Mouse (Mus musculus) adrenal gland, postnatal 10 days (tissue): ENCODE measurements around the gene Otogl. TPM values are rescaled to one million over a fixed set of nuclear protein-coding genes. Genes with fewer than 3 reads are reported as not detected.

Source experiments
- DNase-seq: peaks from one replicate; pipeline ENCODE4 v3.0.0; 2021; ENCODE audit warnings: mixed read lengths
- total RNA-seq, 2 experiments: library from RNA; stranded (reverse); gene quantifications; 2 replicates each; pipeline ENCODE4 v1.2.3; 2021

Otogl gene
- total RNA-seq, 2 experiments from 2014 or later = 0.09 to 0.15 TPM

DNA sequence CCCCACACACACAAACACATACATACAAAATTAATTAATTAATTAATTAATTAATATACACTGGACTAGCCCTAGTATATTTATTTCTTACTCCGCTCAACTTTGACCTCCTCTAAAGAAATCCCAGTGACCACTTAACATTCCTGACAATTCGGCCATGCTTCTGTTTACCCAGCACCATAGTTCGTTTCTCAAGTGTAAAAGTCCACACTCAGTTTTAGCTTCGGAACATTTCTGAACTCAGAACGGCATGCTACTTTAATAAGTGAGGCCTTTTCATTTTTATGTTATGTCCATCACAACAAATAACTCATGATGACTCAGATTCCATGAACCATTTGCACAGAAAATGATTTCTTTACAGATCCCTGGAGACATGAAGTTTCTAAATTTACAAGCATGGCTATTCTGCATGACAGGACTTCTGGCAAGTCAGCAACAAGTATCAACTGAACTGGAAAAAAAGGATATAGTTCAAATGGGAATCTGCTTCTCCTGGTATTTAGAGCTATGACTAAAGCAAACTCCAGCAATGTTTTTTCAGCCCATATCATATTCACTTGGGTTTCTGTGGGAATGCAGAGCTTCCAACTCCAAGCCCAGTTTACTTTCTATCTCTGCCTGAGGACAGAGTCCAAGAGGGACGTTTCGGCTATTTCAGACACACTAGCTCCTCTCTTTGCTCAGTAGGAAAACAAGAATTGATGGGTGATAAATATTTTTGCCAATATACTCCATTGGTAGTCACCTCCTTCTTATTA lies 6.5 kb downstream of the Otogl start:
- DNase-seq = no peak

DNA sequence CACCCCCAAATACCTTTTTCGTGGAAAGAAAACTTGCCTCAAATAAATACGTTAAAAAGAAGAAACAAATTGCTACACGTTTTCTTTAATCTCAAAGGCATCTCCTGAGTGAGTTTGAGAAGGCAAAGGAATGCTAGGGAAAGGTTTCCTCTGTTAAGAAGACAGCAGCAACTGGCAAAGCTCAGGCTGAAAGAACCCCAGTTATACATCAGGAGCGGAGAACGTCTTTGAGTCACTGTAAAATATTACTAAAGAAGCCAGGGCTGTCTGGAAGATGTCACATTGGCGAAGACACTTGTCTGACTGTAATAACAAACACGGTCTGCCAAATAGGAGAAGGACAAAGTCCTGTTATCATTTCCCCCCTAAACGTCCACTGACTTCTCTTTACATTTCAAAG lies 10.0 kb downstream of the Otogl start:
- no peak for DNase-seq

DNA sequence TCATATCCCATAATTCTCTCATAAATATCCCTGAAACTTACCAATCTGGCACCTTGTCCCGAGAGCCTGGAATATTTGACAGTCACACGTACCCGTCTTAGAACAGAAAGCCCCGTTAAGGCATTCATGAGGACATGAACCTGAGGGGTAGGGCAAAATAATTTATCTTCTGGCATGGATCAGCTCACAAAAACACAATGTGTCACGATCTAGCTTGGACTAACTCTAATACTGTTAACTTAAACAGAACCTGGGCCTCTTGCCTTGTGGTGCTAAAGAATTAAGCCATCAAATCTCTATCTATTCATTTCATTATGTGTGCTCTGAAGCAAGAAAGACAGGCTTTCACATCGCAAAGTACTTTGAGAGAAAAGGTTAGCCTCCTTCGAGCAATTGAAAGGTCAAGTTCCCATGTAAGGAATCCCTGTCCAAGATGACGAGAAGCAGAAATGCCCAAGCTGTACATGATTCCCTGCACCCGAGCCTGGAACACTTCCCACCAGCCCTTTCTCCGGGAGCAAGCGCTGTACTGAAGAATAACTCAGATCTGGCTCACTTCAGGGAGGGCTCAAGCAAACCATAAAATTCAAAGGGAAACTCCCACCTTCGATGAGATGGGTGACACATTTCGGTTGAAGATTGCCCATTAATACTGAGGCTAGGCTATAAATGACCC lies 10.6 kb downstream of the Otogl start:
- DNase-seq = no peak

DNA sequence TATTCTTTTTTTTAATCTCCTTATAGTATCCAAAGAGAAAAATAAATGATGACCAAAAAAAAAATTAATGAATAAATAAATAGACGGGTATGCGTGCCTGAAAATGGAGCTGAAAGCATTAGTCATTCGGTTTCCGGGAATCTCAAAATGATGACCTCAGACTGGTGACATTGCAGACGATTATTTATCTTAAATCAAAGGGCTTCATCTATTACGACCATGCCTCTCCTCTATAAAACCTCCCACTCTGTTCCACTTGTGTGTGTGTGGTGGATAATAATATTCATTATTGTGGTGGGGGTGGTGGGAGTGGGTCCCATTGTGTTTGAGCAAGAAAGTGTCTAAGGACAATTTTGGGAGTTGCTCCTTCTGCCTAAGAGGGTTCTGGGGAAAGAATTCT lies 12.0 kb downstream of the Otogl start:
- DNase-seq = no peak

GRCm38 (mm10) chr10:107896158-107896557 lies 15.8 kb downstream of the Otogl start:
- no peak for DNase-seq

DNA sequence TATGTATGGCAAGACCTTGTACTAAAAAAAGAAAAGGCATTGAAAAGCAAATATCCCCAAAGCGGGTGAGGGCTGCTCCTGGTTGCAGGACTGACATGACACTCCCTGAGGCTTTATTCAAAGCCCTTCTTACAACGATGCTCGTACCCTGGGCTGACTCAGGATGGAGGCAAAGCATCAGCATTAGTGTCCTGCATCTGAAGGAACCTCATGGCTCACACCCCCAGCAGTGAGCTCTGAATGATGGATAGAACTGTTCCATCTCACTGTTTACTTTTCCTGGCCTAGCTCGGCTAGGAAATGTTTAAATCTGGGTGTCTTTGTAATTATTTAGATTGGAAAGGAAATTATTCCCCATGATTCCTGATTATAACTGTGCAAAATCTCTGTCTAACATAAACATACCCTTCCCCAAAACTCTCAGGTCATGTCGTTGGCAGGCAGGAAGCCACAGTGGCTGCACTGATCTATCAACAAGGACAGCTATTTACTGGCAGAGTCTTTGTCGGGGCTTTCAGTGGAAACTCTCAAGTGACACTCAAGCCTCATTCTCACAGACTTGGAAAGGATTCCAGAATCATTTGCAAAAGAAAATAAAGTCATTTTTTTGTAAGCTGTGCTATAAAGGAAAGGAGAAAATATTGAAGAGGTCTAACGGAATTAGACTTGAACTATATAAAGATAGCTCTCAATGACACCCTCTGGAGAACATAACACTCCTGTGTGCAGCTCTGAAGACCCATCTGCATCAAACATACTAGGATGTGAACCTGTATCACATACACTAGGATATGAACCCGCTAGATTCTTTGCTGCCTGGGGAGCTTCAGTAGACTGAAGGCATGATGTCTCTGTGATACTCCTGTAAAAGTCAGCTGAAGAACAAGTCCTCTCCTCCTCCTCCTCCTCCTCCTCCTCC lies 17.0 kb downstream of the Otogl start:
- DNase-seq = no peak

GRCm38 (mm10) chr10:107890400-107890799 lies 21.5 kb downstream of the Otogl start:
- no peak for DNase-seq

DNA sequence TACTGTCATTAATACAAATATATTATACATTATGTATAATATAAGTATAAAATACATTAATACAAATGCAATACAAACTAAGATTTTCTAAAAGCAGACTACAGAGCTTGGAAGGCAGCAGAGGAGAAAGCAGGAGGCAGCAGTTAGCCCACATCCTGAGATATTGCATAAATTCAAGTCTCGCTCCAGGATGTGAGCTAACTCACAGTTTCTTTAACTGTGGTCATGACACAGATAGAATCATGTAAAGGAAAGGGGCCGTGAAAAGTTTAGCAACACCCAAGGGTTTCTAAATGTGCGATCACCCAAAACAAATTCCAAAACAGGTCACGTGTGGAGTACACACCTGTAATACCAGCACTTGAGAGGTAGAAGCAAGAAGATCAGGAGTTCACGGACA lies 39.4 kb downstream of the Otogl start:
- DNase-seq = no peak

DNA sequence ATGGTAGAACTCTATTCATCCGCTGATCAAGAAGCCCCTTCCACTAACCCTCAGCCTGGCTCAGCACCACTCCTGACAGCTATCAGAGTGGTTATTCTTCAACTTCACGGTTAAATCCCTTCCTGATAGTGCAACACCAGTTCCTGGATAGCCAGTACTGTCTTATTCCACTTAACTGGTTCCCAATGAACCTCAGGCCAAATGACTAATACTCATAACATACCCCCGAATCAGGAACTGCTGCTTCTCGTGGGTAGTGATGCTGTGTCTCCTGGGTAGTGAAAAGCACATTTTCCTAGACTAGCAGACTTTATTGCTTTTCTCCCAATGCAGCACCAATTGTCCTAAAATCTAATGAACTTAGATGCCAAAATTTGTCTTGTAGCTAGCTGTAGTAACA lies 39.8 kb downstream of the Otogl start:
- DNase-seq = no peak

GRCm38 (mm10) chr10:107870540-107870939 lies 41.4 kb downstream of the Otogl start:
- no peak for DNase-seq

GRCm38 (mm10) chr10:107868904-107869303 lies 43.0 kb downstream of the Otogl start:
- no peak for DNase-seq

GRCm38 (mm10) chr10:107867414-107867813 lies 44.5 kb downstream of the Otogl start:
- DNase-seq = no peak

- DNase-seq = no peak
Measured at GRCm38 (mm10) chr10:107860235-107860917, 51.6 kb downstream of the Otogl start.

DNA sequence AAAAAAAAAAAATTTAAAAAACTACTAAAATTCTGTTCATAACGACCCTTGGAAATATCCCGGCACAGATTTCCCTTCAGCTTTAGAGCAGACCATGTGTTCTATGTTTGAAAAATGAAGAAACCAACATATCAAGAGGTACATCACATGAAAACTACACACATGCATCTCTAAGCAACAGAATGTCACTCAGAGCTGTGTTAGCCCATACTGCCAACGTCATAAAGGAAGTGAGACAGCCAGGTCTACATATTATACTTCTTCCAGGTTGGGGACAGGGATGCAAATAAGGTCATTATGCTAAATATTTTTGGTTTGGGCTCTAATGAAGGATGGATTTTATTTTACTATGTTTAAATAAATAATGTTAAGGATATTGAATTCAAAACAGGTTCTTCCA lies 52.7 kb downstream of the Otogl start:
- DNase-seq = no peak

- DNase-seq = peak; percentile 30
Measured at GRCm38 (mm10) chr10:107858684-107859083, 53.2 kb downstream of the Otogl start.

GRCm38 (mm10) chr10:107844906-107845305 lies 67.0 kb downstream of the Otogl start:
- no peak for DNase-seq

DNA sequence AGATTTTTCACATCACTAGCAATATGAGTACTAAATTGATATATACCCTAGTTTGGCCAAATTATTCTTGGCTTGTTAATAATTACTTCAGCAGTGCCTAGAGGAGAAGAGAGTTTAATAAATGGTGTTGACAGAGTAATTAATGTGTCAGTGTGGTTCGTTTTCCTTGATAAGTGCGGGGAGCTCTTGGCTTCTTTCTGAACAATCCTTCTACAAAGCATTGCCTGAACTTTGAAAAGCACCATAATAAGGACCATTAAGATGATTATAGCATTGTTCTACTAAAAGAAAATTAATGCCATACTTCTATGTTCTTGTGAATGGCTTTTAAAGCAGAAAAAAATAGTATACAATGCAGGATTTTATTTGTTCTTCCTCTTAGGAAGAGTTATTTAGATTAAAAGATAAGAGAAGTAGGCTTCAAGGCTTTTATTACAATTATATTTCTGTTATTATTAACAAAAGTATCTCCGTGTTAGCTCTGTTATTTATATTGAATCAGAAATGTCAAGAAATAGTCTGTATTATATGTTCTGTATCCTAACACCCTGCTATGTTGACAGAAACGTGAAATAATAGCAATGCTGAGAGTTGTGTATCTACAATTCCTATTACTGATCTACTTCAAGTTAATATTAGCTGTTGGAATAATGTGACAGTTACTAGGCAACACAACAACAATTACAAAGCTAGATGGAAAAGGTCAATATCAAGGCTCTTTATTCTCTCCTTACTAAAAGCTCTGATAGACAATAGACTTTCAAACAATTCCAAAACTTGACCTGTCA lies 77.3 kb downstream of the Otogl start:
- DNase-seq = no peak

GRCm38 (mm10) chr10:107829151-107829550 lies 82.8 kb downstream of the Otogl start:
- no peak for DNase-seq

DNA sequence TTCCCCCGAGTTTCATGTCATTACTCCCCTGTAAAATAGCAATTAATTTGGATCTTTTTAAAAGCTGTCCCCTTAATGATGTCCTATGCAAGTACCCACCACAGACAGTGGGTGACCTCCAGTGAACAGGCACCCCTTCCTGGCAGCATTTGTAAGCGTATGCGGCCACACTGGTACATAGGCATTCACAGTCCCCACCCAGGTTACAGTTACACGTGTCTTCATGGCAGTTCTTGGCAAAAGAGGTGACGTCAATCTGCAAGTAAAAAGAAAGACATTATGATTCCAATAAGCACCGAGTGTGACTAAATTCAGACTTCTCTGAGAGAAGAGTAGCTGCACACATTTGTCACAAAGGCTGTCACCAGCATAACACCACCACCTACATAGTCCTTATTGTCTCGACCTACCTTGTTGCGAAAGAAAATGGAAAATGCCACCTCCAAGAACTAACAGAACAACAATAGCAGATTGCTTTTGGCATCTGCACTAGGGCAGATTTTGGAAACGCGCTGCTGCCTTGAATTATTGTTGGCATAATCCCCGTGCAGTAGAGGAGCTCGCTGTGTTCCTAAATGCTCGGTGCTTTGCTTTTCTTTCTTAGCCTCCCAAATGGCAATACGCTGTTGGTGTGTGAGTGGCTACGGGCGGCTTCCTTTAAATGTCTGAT lies 98.0 kb downstream of the Otogl start:
- DNase-seq = no peak

DNA sequence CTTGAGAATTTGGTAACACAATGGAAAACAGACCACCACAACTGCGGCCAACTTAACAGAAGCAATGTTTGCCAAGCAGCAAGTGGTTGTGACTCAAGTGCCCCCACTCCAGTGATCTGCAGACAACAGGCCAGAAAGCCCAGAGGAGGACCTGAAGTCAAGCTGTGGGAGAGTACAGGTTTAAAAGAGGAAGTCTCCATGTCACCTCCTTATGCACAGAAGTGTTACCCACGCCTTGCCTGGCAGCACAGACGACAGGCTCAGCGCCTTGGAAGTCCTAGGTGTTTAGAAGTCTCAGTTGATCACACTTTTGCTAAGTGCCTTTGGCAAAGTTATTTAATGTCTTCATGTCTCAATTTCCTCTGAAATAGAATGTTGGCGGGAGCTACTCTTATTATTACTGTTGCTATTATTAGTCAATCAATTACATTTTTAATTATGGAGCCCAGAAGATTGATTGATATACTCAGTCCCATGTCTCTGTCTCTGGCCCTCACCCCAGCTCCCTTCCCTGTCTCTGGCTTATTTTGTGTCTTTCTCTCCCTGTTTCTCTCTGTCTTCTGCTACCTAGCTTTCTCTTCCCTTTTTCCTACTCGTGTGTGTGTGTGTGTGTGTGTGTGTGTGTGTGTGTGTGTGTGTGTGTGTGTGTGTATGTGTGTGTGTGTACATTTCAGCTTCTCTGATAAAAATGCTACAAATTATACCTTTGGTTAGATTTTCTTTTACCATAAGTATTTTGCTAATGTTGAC lies 101.1 kb downstream of the Otogl start:
- no peak for DNase-seq
